Mouse (Mus musculus) heart, embryonic 14.5 days (tissue): ENCODE data around the gene Spaca5. TPM values are rescaled to one million over a fixed set of nuclear protein-coding genes. Genes with fewer than 3 reads are reported as not detected.

Experiments used
- ATAC-seq: fragments of 200-750 bp; cut with Nextera tagmentation; 2 replicates; pipeline ENCODE4 v1.8.0; 2017; ENCODE audit warnings: low read depth, moderate TSS enrichment; ENCODE audit not compliant: insufficient number of reproducible peaks, insufficient read depth, low FRiP score
- H3K27ac ChIP-seq, 2 experiments: fragments of 200-500 bp in 1 of 2; fragments of 300-500 bp in 1 of 2; sonication (generic) in 1 of 2; replicated peaks in 1 of 2; 2 replicates each; pipeline ENCODE4 v1.5.1; 2012 to 2014; ENCODE audit warnings: low read depth in 2 of 2, low read length in 2 of 2, control low read depth in 1 of 2, mild to moderate bottlenecking in 1 of 2, mixed read lengths in 1 of 2; ENCODE audit not compliant: control insufficient read depth in 1 of 2, insufficient read depth in 1 of 2
- H3K27me3 ChIP-seq: fragments of 300-500 bp; sonication (generic); 2 replicates; pipeline ENCODE4 v1.6.1; 2014; ENCODE audit warnings: mild to moderate bottlenecking, low read length, control low read depth; ENCODE audit not compliant: control insufficient read depth, insufficient read depth
- H3K36me3 ChIP-seq: fragments of 300-500 bp; sonication (generic); 2 replicates; pipeline ENCODE4 v1.6.1; 2014; ENCODE audit warnings: mild to moderate bottlenecking, control low read depth, low read length, mixed read lengths; ENCODE audit not compliant: control insufficient read depth, insufficient read depth
- H3K4me1 ChIP-seq, 2 experiments: fragments of 200-500 bp in 1 of 2; fragments of 300-500 bp in 1 of 2; sonication (generic) in 1 of 2; 2 replicates each; pipeline ENCODE4 v1.6.1; 2012 to 2014; ENCODE audit warnings: low read length in 2 of 2, control low read depth in 1 of 2, mixed read lengths in 1 of 2; ENCODE audit not compliant: control insufficient read depth in 2 of 2, insufficient read depth in 2 of 2
- H3K4me2 ChIP-seq: fragments of 300-500 bp; sonication (generic); 2 replicates; pipeline ENCODE4 v1.6.1; 2014; ENCODE audit warnings: mild to moderate bottlenecking, low read length
- H3K4me3 ChIP-seq, 2 experiments: fragments of 200-500 bp in 1 of 2; fragments of 300-500 bp in 1 of 2; sonication (generic) in 1 of 2; 2 replicates each; pipeline ENCODE4 v1.5.1; 2012 to 2014; ENCODE audit warnings: low read length in 2 of 2, mild to moderate bottlenecking in 2 of 2, control low read depth in 1 of 2, low read depth in 1 of 2, moderate library complexity in 1 of 2; ENCODE audit not compliant: control insufficient read depth in 1 of 2, insufficient read depth in 1 of 2
- H3K9ac ChIP-seq: fragments of 300-500 bp; sonication (generic); 2 replicates; pipeline ENCODE4 v1.6.1; 2014; ENCODE audit warnings: mild to moderate bottlenecking, low read length
- H3K9me3 ChIP-seq: fragments of 300-500 bp; sonication (generic); 2 replicates; pipeline ENCODE4 v1.6.1; 2016; ENCODE audit warnings: low read length, control low read depth; ENCODE audit not compliant: control insufficient read depth
- WGBS: fragments of 180-500 bp; shearing (Covaris S2); extraction: QIAGEN DNeasy Blood & Tissue Kit; methylation state at CpG from one replicate; pipeline ENCODE4 v1.1.7; 2014; 5-methylcytosine and 5-hydroxymethylcytosine counted together
- polyA plus RNA-seq: library from polyadenylated mRNA; unstranded; fragments of >200 nt; fragmentation: Nextera tagmentation; extraction: Ambion mirVana; gene quantifications from 2 replicates; pipeline ENCODE4 v1.2.1, GENCODE M21; 2014

The Spaca5 gene
- polyA plus RNA-seq, 1 experiment from 2014 or later, result not detected

DNA sequence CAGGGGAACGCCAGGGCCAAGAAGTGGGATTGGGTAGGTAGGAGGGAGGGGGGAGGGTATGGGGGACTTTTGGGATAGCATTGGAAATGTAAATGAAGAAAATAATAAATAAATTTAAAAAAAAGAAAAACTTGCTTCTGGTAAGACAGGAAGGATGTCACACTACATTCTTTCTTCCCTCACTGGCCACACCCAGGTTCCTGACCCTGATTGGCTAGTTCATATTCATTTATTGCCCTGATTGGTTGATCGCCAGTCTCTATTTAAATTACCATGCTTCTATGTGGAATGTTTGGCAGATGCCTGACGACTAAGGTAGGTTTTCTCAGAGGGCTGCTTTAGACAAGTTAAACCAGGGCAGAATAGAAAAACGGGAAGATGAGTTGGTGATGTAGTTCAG, 47.3 kb downstream of the Spaca5 start, which contains the start of gene Ssxa1:
Gene Ssxa1, plus strand, starts transcription at position 301 of the 400 bp plus-strand sequence.
- no peak for ATAC-seq
- Histone ChIP-seq H3K9ac (no peak within 1 kb of the TSS), H3K27ac (no peak within 1 kb of the TSS), H3K9me3 (no peaks in the 10 kb centered on the region), H3K27me3 (no peaks in the 10 kb centered on the region), H3K4me1 (no peaks in the 10 kb centered on the region), H3K36me3 (no peaks in the 10 kb centered on the region), H3K4me3 (no peak within 1 kb of the TSS), H3K4me2 (no peak within 1 kb of the TSS)
- WGBS, result 68% methylated on average over 4 of the region's 4 CpGs

Other genes with a start within 250 kb of the Spaca5 start
- gene Timp1, start 198.2 kb upstream of the Spaca5 start, polyA plus RNA-seq, result 32.3 and 33.8 TPM in 2 replicates
- 0.08 and 0.38 TPM in 2 replicates for gene Syn1, start 147.4 kb upstream of the Spaca5 start, polyA plus RNA-seq
- gene Cfp, start 136.9 kb upstream of the Spaca5 start, polyA plus RNA-seq, result 2.5 and 4.3 TPM in 2 replicates
- 5.3 and 7.1 TPM in 2 replicates for gene Elk1, start 117.8 kb upstream of the Spaca5 start, polyA plus RNA-seq
- 51.1 and 52.6 TPM in 2 replicates for gene Uxt, start 106.4 kb upstream of the Spaca5 start, polyA plus RNA-seq
- gene Zfp182, start 6.1 kb upstream of the Spaca5 start, polyA plus RNA-seq, result 4.0 and 4.8 TPM in 2 replicates
- 0.92 and 1.1 TPM in 2 replicates for gene Zfp300, start 21.1 kb downstream of the Spaca5 start, polyA plus RNA-seq
- gene Ssxa1, start 47.4 kb downstream of the Spaca5 start, polyA plus RNA-seq, result not detected in 2 replicates
- not detected in 2 replicates for gene Gm21876, start 107.2 kb downstream of the Spaca5 start, polyA plus RNA-seq